In the genomic region with DNA sequence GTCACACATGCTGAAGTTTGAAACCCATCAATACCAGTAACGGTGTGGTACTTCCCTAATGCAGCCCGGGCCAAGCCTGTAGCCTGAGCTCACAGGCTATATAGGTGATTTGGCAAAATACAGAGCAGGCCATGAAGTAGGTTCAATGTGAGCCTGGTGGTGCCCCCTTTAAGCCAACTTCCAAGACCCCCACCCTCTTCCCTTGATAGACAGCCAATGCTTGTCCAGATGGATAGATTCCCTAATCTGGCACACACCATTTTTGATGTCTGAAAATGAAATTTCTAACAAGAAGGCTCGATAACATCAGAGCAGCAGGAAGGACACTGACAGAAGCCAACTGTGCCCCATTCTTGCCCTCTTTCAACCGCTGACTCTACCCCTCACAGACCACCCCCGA, we compare ENCODE assay signal across 14 mouse cellular contexts. TPM values are rescaled to one million over a fixed set of nuclear protein-coding genes. Genes with fewer than 3 reads are reported as not detected.
DNase-seq lines count a peak whose midpoint lies in the region; ATAC-seq and TF ChIP-seq lines count a peak whose summit lies in the region.
"Had no signal": no experiment of that assay in that cellular context is flagged by ENCODE, and none has a peak within 500 bp of the region (broad histone marks: within the 10 kb centered on the region; RNA-seq: fewer than 3 reads in every experiment).

No protein-coding gene starts in this region.

- peak overlapping the region; percentile 54 for H3K27ac ChIP-seq in testis, adult 2 months (ENCODE audit: control insufficient read depth, insufficient read depth, low read depth, low read length)
- H3K27ac ChIP-seq in hindbrain, embryonic 11.5 days (ENCODE audit: low read depth, low read length), result peak overlapping the region; percentile 96
- H3K27ac ChIP-seq in midbrain, embryonic 12.5 days (replicated peaks), result peak overlapping the region; percentile 97
- H3K27ac ChIP-seq in olfactory bulb, adult 2 months (ENCODE audit: insufficient read depth, low read depth, low read length), result peak overlapping the region; percentile 29; the same call in 1 of the 2 replicates
- no peak overlapping the region for H3K27ac ChIP-seq in gastrocnemius, adult 2 months
- H3K27ac ChIP-seq: kidney, embryonic 15.5 days; limb, embryonic 12.5 days; liver, embryonic 14.5 days had no signal

- ATAC-seq in hindbrain, embryonic 11.5 days (ENCODE audit: low FRiP score), result no peak
- ATAC-seq in midbrain, embryonic 12.5 days (ENCODE audit: low FRiP score, low read depth), result no peak
- ATAC-seq: lung, postnatal 0 days had no signal

- intact Hi-C loops in gastrocnemius, postnatal 14 days (cut with DNase I; ENCODE audit: low total_unique reads), result no loop called here
- intact Hi-C loops in gastrocnemius, adult 2 months (cut with DNase I), result no loop called here

- H3K9me3 ChIP-seq in hindbrain, embryonic 11.5 days (ENCODE audit: control insufficient read depth, low read length), result no peaks in the 10 kb centered on the region
- H3K9me3 ChIP-seq in midbrain, embryonic 12.5 days, result no peaks in the 10 kb centered on the region
- H3K9me3 ChIP-seq: kidney, embryonic 15.5 days; limb, embryonic 12.5 days had no signal

- no peaks in the 10 kb centered on the region for H3K27me3 ChIP-seq in testis, adult 2 months (ENCODE audit: control insufficient read depth, insufficient read depth, low read length)
- no peaks in the 10 kb centered on the region for H3K27me3 ChIP-seq in hindbrain, embryonic 11.5 days (ENCODE audit: control insufficient read depth, insufficient read depth, low read length)
- no peaks in the 10 kb centered on the region for H3K27me3 ChIP-seq in midbrain, embryonic 12.5 days
- H3K27me3 ChIP-seq: kidney, embryonic 15.5 days; limb, embryonic 12.5 days had no signal

- peak overlapping the region; percentile 41 for H3K4me2 ChIP-seq in hindbrain, embryonic 11.5 days (replicated peaks; ENCODE audit: low read depth, low read length)
- H3K4me2 ChIP-seq in midbrain, embryonic 12.5 days (replicated peaks), result peak overlapping the region; percentile 48
- H3K4me2 ChIP-seq: kidney, embryonic 15.5 days; limb, embryonic 12.5 days had no signal

- WGBS in hindbrain, embryonic 11.5 days, result 68% methylated on average over 5 of the region's 5 CpGs
- 56% methylated on average over 5 of the region's 5 CpGs for WGBS in midbrain, embryonic 12.5 days
- 81% methylated on average over 5 of the region's 5 CpGs for WGBS in olfactory bulb, adult 2 months

- no peak for TF ChIP-seq POLR2A in testis, adult 2 months (IDR thresholded peaks at IDR 0.05; ENCODE audit: control insufficient read depth, low read depth, low read length)
- TF ChIP-seq POLR2A in olfactory bulb, adult 2 months (IDR thresholded peaks at IDR 0.05; ENCODE audit: insufficient read depth, low read depth, low read length), result no peak

- H3K9ac ChIP-seq in hindbrain, embryonic 11.5 days (ENCODE audit: low read depth, low read length), result peak overlapping the region; percentile 19; the same call in 1 of the 2 replicates
- no peak overlapping the region for H3K9ac ChIP-seq in midbrain, embryonic 12.5 days (replicated peaks)
- H3K9ac ChIP-seq: kidney, embryonic 15.5 days; limb, embryonic 12.5 days; liver, embryonic 14.5 days had no signal

- H3K4me3 ChIP-seq in testis, adult 2 months (ENCODE audit: control insufficient read depth, low read depth, low read length), result no peak overlapping the region
- H3K4me3 ChIP-seq in hindbrain, embryonic 11.5 days (ENCODE audit: low read depth, low read length), result no peak overlapping the region
- H3K4me3 ChIP-seq in midbrain, embryonic 12.5 days, result peak overlapping the region; percentile 25
- H3K4me3 ChIP-seq in olfactory bulb, adult 2 months (ENCODE audit: insufficient read depth, low read depth, low read length), result no peak overlapping the region
- H3K4me3 ChIP-seq in gastrocnemius, adult 2 months, result no peak overlapping the region
- H3K4me3 ChIP-seq: kidney, embryonic 15.5 days; limb, embryonic 12.5 days had no signal

- TF ChIP-seq CTCF in testis, adult 2 months (IDR thresholded peaks at IDR 0.05; ENCODE audit: control insufficient read depth, insufficient read depth, insufficient replicate concordance, low read depth, low read length), result no peak
- TF ChIP-seq CTCF in olfactory bulb, adult 2 months (IDR thresholded peaks at IDR 0.05; ENCODE audit: insufficient read depth, low read depth, low read length), result no peak
- TF ChIP-seq CTCF in gastrocnemius, adult 2 months (IDR thresholded peaks at IDR 0.05), result no peak

- no peak for DNase-seq in testis, postnatal 14 days (ENCODE audit: low spot score)
- no peak for DNase-seq in hindbrain, embryonic 11.5 days (ENCODE audit: low spot score)
- DNase-seq in gastrocnemius, postnatal 14 days, result no peak
- no peak for DNase-seq in spleen, postnatal 14 days (ENCODE audit: low spot score in 2 of 2)
- no peak for DNase-seq in gastrocnemius, adult 2 months
- DNase-seq: heart, adult 18-20 months; right cerebral cortex, postnatal 14 days had no signal

- H3K36me3 ChIP-seq in testis, adult 2 months (ENCODE audit: control insufficient read depth, insufficient read depth, low read length), result no peaks in the 10 kb centered on the region
- no peaks in the 10 kb centered on the region for H3K36me3 ChIP-seq in hindbrain, embryonic 11.5 days (ENCODE audit: control insufficient read depth, insufficient read depth, low read length)
- H3K36me3 ChIP-seq in midbrain, embryonic 12.5 days, result peaks cover 5% of the 10 kb centered on the region; the same call in 1 of the 2 replicates
- H3K36me3 ChIP-seq: kidney, embryonic 15.5 days; limb, embryonic 12.5 days had no signal

- H3K4me1 ChIP-seq in testis, adult 2 months (ENCODE audit: control insufficient read depth, insufficient read depth, low read length), result peaks cover 2% of the 10 kb centered on the region; the same call in 1 of the 2 replicates
- peaks cover 38% of the 10 kb centered on the region for H3K4me1 ChIP-seq in hindbrain, embryonic 11.5 days (replicated peaks; ENCODE audit: control insufficient read depth, insufficient read depth, low read length)
- peaks cover 89% of the 10 kb centered on the region for H3K4me1 ChIP-seq in midbrain, embryonic 12.5 days
- peaks cover 44% of the 10 kb centered on the region for H3K4me1 ChIP-seq in olfactory bulb, adult 2 months (ENCODE audit: control insufficient read depth, insufficient read depth, low read length)

RNA-seq across cellular contexts. Expression of a gene that starts 47.8 kb away (rescaled TPM):
- polyA plus RNA-seq in testis, adult 2 months (2012; rRNA removed), result 5.3 and 7.1 TPM in 2 replicates
- polyA plus RNA-seq in hindbrain, embryonic 11.5 days (2014; fragmentation: Nextera tagmentation; extraction: Ambion mirVana), result 49.8 and 89.6 TPM in 2 replicates
- 60.5 and 63.7 TPM in 2 replicates for polyA plus RNA-seq in midbrain, embryonic 12.5 days (2016; fragmentation: Nextera tagmentation; extraction: Ambion mirVana)
- polyA plus RNA-seq in olfactory bulb, adult 2 months (2012; ENCODE audit: insufficient read depth, insufficient read length, low replicate concordance, missing spikeins), result 68.5 and 77.3 TPM in 2 replicates
- 1 to 10 TPM; 4.1 to 5.0 TPM for total RNA-seq in gastrocnemius, postnatal 14 days (2021)
- 1 to 10 TPM in 1 of 2 experiments, under 1 TPM in 1; 0.51 to 2.0 TPM for total RNA-seq in gastrocnemius, adult 2 months (2021)
